Mouse (Mus musculus) erythroblast, embryonic 14.5 days (primary cell): ENCODE data around the gene Hbq1b.

Source experiments
- GATA1 ChIP-seq: IDR thresholded peaks from 2 replicates; pipeline ENCODE4 v1.6.1; 2012; ENCODE audit warnings: low read length, inconsistent platforms, mixed read lengths
- TAL1 ChIP-seq: IDR thresholded peaks from 3 replicates; pipeline ENCODE4 v1.6.1; 2012; ENCODE audit warnings: low read length, inconsistent platforms, mixed read lengths

- no peak for TF ChIP-seq GATA1
- no peak for TF ChIP-seq TAL1
Observed at GRCm38 (mm10) chr11:32247068-32247467, 39.7 kb upstream of the Hbq1b start.
